Mouse (Mus musculus) ovary, adult 18-20 months (tissue): ENCODE results near the gene Strn3.
"Not testable (repeated sequence)": the region's sequence is repeated elsewhere in the genome, so short reads cannot be mapped to it uniquely, and the experiment has no call there.

Experiments used
- DNase-seq: peaks from one replicate; pipeline ENCODE4 v3.0.0; 2022; ENCODE audit warnings: low spot score, mixed read lengths

Gene Strn3

DNA sequence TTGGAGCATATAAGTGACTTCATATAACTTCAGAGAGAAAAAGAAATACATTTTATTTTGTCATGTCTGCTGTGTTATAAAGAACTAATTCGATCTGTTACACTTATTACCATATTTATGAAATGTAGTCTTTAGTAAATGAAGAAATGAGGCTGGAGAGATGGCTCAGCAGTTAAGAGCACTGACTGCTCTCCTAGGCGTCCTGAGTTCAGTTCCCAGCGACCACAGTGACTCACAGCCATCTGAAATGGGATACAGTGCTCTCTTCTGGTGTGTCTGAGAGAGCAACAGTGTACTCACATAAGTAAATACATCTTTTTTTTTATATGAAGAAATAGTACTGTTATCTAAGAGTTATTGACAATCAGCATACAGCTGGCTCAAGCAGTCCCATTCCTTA lies 1.7 kb upstream of the Strn3 start:
- no peak for DNase-seq

DNA sequence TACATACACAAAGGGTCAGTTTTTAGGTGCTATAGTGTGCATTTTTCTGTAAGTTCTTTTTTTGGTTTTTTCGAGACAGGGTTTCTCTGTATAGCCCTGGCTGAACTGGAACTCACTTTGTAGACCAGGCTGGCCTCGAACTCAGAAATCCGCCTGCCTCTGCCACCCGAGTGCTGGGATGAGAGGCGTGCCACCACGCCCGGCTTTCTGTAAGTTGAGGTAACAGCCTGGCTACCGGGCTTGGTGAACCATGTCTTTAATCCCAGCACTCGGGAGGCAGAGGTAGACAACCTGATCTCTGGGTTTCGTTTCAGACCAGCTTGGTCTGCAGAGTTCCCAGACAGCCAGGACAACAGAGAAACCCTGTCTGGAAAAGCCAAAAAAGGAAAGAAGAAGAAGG lies 1.2 kb upstream of the Strn3 start:
- not testable (repeated sequence) for DNase-seq

GRCm38 (mm10) chr12:51690893-51691844 lies 528 bp downstream of the Strn3 start, which contains the start of gene Ap4s1:
TSS of gene Ap4s1 (plus strand) at chr12:51691033.
- DNase-seq = peak; percentile 50

DNA sequence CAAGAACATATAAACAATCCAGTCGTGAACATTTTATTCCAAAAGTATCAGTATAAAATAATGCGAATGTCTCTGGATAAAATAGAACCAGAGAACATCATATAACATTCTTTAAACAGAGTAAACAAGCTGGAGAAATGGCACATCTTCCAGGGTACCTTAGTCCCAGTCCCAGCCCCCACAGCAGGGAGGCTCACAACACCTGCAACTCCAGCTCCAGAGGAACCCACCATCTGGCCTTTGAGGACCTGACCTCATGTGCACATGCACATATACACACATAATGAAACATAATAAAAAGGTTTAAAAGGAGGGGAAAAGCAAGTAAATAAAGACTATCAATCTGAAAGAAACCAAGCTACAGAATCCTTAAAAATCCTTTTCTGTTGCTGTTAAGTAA lies 3.2 kb downstream of the Strn3 start:
- no peak for DNase-seq

DNA sequence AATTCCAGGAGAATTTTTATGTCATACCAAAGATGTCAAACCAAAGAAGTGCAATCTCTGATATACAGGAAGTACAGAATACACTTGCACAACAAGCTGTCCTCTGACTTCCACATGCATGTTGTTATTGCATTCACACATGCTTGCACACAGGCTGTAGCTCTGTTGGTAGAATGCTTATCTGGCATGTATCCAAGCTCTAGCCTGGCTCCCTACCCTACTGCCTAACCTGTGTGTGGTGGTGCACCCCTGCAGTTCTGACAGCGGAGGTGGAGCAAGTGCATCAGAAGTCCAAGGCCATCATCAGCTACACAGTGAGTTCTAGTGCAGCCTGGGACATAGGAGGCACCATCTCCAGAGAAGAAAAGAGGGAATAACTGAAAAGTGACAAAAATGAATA lies 12.9 kb downstream of the Strn3 start:
- DNase-seq = no peak

DNA sequence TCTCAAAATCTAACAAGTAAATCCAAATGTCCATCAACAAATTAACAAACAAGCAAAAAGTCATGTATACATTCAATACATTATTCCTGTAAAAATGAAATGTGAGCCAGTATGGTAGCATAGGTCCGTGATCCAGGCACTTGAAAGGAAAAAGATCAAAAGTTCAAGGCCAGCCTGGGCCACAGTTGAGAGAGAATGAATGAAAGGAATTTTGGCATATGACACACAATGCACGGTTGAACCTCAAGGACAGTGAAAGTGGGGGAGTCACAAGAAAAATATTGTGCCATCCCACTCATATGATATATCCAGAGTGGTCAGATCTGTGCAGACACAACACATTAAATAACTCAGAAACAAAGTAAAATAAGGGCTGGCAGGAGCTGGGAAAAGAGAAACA lies 15.3 kb downstream of the Strn3 start:
- no peak for DNase-seq

DNA sequence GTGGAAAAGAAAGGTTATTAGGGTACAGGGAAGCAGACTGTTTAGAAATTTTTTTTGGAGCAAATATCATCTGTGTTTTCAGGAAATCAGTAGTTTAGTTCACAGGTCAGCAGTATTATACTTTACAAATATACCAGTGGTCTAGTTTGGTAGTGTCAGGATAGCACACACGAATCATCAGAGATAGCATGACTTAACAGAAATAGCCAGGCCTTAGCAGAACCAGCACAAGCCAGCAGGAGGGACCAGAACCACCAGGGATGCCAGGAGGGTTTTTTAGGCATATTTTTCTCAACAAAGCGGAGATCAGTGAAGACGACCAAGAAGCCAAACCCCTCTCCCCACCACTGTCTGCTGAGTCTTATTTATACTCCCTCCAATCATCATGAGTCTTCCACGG lies 18.4 kb downstream of the Strn3 start:
- no peak for DNase-seq

- no peak for DNase-seq
Observed at GRCm38 (mm10) chr12:51671231-51671891, 20.3 kb downstream of the Strn3 start.

DNA sequence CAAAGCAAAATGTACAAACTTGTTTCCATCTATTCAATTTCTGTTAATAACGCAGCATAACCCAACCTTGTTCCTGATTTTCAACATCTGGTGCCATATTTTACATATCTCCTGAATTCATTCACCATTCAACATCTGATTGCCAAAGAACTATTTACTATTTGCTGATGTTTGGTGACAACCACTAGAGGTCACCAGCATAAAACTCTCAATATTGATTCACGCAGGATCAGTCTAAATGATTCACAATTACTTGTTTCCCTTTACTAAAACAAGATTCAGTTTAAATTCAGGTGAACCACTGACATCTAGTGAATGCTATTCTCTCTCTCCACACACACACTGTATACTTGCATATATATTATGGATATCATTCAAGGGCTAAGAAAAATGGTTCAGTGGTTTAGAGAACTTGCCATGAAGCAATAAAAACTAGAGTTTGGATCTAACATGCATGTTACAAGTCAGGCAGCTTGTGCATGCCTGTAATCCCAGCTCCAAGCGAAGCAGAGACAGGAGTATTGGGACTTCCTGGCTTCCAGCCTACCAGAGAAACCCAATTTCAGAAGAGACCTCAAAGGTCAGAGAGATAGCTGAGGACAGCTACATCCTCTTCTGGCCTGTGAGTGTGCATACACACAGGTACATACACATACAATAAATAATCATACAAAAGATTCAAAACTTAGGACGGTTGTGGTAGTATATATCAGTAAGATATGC lies 24.8 kb downstream of the Strn3 start:
- no peak for DNase-seq

- DNase-seq = no peak
Observed at GRCm38 (mm10) chr12:51663908-51664307, 27.8 kb downstream of the Strn3 start.

DNA sequence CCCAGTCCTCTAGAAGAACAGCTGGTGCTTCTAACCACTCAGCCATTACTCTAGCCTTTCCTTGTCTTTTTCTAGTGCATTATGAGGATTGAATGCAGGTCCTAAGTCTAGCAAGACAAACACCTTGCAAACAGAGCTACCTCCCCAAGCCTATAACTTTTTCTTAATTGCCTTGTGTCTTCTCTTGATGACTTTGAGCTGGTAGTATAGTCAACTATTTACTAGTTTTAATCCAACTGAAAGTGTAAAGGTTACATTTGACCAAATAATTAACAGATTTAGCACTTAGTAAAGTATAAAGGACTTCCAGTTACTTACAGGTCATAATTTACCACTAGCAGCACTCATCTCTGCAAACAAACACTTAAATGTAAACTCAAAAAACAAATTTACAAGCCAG lies 28.7 kb downstream of the Strn3 start:
- no peak for DNase-seq

DNA sequence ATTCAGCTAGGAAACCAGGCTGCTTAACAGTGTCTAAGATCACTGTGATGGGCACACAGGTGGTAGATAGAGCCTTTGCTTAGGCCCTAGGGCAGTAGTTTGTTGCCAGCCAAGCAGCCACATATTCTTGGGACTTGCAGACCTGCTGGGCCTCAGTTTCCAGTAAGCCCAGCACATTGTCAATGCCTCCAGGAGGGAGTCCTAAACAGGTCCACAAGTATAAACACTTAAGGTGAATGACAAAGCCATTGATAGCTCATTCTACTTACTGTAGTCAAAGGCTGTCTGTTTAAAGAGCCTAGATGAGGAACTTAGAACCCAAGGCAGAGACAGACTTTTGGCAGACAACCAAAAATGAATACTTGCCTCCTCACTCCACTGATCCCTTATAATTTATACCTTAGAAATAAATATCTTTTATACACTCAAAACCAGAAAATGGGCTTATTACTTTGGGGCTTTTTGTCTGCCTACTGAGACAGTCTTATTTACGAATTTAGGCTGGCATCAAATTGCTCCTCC lies 35.7 kb downstream of the Strn3 start:
- DNase-seq = no peak

GRCm38 (mm10) chr12:51649401-51649800 lies 42.3 kb downstream of the Strn3 start:
- DNase-seq = not testable (repeated sequence)

DNA sequence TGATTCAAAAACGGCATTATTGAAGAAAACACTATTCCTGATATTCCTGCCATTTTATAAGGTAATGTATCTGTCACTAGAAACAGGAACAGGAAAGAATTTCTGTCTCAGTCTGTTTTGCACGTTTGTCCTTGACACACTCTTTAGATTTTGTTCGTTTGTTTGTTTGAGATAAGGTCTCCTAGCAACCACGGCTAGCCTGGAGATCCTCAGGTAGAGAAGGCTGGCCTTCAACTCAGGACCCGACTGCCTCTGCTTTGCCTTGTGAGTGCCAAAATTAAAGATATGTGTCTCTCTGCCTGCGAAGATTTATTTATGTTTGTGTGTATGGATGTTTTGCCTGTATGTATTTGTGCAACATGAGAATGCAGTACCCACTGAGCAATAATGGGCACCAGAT lies 49.8 kb downstream of the Strn3 start:
- DNase-seq = no peak

DNA sequence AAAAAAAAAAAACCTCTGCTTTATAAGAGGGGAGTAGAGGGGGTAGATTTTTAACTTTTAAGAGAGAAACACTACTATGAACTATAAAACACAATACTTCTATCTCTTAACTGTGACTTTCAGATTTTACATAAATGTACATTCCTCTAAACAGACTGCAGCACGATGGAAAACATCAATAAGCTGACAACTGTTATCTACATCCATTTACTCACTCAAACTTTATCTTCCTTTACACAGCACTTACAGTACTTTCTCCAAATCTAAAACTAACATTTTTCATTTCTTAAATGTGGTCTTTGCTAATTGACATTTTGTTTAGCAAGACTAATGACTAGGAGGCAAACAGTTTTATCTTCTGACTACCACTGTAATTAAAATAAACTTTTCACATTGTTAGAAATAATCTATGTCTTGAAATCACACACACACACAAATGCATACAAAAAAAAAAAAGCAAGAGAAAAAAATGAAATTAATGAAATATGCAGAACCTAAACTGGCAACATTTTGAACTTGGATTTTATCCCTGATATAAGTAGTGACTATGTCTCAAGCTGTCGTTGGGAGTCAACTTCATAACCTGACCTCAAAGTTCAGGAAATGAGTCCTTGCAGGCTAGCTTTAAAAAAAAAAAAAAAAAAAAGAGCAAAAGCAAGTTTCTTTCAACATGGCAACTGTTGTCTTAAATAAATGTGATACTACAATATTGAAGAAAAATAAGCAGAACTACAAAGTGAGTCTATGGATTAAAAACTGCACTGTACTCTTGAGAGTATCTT lies 54.8 kb downstream of the Strn3 start:
- no peak for DNase-seq

DNA sequence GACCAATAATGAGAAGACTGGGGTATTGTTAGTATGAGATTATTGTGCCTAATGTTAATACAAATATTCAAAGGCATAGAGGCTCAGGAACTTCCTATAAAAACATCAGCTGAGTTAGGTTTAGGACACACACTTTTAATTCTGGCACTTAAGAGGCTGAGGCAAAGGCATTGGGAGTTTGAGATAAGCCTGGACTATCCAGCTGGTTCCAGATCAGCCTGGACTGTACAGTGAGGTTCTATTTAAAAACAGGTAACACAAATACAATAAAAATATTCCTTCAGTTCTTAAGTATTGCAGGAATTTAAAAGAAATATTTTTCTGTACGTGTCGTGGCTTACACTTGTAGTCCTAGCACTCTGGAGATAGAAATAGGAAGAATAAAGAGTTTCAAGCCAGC lies 55.4 kb downstream of the Strn3 start:
- DNase-seq = no peak

GRCm38 (mm10) chr12:51633481-51633880 lies 58.2 kb downstream of the Strn3 start:
- no peak for DNase-seq

GRCm38 (mm10) chr12:51623366-51623694 lies 68.4 kb downstream of the Strn3 start:
- DNase-seq = no peak

DNA sequence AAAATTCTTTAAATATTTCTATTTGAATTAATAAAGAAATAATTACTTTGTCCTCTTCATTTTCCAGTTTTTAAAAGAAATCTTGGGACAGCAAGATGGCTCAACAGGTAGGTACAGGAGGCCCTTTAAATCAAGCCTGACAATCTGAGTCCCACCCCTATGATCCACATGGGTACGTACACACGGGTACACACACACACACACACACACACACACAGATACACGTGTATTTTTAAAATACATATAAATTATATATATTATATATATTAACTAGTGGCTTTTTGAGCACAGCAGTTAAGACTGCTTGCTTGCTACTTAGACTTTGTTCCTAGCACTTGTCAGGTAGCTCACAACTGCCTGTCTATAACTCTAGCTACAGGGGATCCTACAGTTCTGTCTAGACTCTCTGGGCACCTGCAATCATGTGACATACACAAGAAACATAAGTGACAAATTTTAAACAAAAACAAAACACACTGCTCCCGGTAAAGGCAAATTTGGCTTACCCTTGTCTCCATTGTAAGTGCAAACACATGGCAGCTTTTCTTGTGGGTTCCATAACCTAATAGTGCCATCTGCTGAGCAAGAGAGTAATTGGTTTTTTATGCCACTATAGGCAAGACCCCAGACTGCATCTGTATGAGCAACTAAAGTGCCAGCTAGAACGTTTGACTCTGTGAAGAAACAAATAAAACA lies 68.9 kb downstream of the Strn3 start:
- no peak for DNase-seq

- no peak for DNase-seq
Observed at GRCm38 (mm10) chr12:51621161-51621560, 70.5 kb downstream of the Strn3 start.

- DNase-seq = no peak
Observed at GRCm38 (mm10) chr12:51620572-51620971, 71.1 kb downstream of the Strn3 start.
